Mouse (Mus musculus): ENCODE measurements around the gene Fam131b. TPM values are rescaled to one million over a fixed set of nuclear protein-coding genes. Genes with fewer than 3 reads are reported as not detected.

Fam131b gene
- total RNA-seq, 2 experiments from 2014 or later, result 83.4 to 92.0 TPM

DNA sequence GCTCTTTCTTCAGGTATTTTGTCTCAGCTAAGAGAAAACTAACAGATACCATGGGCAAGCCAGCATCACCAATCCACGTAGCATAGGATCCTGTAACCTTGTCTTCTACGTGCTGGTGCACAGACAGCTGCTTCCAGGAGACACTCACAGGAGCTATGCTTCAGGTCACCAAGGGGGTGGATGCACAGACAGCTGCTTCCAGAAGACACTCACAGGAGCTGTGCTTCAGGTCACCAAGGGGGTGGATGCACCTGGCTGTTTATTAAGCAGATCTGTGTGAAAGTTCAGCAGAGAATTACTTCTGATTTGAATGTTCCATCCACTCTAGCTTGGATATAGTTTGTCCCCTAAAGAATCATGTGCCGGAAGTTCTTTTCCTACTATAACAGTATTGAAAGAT lies 6.5 kb upstream of the Fam131b start:
- intact Hi-C loops (cut with DNase I), result no loop called here
- no peak for DNase-seq

DNA sequence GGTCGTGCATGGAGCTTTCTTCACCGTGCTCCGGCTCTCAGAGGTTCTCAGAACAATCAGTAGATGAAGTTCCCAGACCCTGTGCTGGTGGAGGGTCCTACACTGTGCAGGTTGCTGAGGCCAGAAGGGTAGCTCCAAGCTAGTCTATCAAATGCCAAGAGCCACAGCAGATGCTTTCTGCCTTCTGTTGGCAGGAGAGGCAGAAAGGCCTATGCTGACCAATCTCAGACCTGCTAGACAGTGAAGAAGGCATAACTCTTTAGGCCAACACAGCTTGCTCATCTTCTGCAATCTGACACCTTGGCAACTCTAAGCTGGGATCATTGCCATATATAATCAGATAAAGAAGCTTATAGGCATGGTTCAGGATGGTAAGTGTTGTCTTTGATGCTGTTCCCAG lies 5.8 kb upstream of the Fam131b start:
- intact Hi-C loops (cut with DNase I), result no loop called here
- peak; percentile 32 for DNase-seq

DNA sequence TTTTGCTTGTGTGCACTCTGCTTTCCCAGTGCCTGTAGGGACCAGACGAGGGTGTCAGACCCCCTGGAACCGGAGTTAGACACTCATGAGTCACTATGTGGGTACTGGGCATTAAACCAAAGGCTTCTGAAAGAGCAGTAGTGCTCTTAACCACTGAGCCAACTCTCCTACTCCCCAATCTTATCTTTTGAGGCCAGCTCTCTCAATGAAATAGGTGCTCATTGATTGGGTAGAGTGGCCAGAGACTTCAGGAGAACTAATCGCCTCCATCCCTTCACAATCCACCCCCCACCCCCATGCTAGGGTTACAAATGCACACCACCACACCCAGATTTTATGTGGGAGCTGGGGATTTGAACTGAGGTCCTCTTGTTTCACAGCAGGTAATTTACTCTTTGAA lies 4.3 kb upstream of the Fam131b start:
- DNase-seq, result no peak
- intact Hi-C loops (cut with DNase I), result no loop called here

DNA sequence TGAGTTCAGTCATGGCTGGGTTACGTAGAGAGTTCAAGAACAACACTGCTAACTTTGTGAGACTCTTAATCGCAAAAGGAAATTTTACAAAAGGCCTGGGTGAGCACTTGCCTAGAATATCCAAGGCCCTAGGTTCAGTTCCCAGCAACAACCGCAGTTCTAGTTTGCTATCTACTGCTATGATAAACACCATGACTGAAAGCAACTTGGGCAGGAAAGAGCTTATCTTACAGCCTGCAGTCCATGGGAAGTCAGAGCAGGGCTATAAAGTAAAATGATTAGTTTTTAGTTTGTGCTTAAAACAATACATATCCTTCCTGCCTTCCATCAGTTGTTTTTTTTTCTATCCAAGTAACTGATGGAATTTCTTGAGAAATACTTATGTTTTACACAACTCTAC lies 2.1 kb upstream of the Fam131b start:
- DNase-seq, result no peak
- intact Hi-C loops (cut with DNase I), result no loop called here

DNA sequence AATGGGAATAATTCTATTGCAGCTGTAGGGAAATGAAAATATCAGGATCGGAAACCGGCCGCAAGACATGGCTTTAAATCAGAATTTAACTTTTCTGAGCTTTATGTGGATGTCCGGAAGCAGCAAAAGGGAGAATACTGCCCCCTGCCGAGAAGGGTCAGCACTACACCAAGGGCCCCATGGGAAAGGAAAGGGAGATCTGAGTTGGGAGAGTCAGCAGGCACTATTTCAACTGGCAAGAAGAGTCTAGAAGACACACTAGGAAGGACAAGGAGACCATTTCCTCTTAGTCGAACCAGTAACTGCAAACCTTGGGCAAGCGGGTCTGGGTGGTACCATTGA lies 796 bp upstream of the Fam131b start:
- intact Hi-C loops (cut with DNase I), result no loop called here
- DNase-seq, result peak; percentile 81

DNA sequence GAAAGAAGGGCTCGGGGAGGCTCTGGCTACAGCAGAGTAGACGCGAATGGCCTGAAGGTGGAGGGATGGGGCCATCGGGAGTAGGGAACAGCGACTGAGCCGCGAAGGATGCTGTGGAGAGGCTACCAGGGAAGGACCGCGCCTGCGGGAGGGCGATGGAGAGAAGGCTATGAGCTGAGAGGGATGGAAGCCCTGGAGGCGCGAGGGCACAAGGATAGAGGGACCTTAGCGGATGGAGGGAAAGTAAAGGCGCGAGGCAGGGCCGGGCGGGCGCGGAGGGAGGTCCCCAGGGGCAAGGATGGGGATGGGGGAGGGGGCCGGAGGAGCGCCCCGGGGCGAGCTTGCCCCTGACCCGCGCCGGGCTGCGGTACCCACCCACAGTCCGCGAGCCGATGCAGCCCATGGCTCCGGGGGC lies 369 bp downstream of the Fam131b start:
- intact Hi-C loops (cut with DNase I), result loop anchor here (5.0 kb wide), 1 partner anchor 42 kb away; no protein-coding TSS in a partner anchor
- DNase-seq, result peak; percentile 47

DNA sequence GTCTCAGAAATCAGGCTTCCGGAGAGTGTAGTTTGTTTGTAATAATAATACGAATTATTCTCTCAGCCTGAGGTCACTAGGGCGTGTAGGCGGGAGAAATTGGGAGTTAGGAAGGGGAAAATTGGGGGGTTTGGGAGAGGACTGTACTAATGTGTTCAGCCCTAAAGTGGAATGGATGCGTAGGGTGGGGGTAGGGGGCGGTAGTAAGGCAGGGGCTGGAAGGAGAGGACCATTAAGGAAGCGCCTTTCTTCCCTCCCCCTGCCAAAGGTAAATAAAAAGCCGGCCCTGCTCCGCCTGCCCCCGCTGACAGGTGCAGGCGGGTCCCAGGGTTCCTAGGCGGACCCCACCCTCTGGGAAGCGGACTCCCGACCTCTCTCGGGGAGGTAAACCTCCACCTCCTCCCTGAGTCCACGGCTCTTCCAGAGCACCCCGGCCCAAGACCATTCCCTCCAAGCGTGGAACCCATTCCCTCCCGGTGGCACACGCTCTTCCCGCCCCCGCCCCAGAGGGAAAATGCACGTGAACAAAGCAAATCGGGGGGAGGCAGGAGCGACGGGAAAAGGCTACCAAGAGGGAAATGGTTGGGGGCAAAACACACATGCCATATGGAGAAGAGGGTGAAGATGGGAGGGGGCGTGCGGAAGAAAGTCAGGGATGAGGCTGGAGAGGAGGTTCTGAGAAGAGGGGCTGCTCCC lies 924 bp downstream of the Fam131b start:
- intact Hi-C loops (cut with DNase I), result loop anchor here (5.0 kb wide), 1 partner anchor 41 kb away; no protein-coding TSS in a partner anchor
- DNase-seq, result peak; percentile 30

DNA sequence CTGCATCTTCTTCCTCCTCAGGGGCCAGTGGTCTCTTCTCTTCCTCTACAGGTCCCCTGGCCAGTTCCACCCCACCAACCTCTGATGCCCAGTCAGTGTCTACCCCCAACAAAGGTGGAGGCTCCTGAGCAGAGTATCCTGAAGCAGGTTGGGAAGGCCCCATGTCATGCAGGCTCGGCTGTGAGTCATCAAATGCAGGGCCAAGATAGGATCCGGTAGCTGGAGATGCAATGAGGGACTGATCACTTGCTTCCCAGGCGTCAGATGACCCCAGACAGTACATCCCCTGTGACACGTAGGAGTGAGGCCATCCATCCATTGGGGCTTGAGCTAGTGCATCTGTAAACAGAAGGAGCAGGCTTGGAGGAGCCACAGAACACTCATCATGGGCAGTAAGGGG lies 6.2 kb downstream of the Fam131b start:
- intact Hi-C loops (cut with DNase I), result no loop called here
- DNase-seq, result no peak

DNA sequence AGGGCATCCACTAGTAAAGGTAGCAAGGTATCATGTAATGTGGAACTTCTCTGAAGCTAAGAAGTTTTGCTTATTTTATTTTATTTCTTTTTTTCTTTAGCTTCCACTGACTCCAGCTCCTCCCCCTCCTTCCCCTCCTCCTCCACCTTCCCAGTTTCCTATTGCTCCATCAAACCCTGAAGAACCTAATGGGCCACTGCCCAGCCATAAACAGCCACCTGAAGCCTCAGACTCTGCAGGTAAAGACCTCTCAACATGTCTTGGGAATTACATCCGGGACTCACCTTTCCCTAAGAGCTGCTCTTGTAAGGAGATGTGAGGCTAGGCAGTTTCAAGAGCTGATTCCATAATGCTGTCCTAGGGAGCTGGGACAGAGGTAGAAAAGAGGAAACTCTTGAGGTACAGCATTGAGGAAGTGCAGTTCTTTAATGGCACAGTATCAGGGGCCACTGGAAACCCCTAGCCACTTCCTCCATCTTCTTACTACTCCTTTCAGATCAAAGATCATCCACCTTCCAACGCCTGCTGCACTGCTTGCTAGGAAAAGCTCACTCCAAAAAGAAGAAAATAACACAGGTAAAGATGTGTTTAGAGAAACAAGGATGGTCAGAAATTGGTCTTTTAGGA lies 13.9 kb downstream of the Fam131b start:
- no peak for DNase-seq
- intact Hi-C loops (cut with DNase I), result no loop called here

DNA sequence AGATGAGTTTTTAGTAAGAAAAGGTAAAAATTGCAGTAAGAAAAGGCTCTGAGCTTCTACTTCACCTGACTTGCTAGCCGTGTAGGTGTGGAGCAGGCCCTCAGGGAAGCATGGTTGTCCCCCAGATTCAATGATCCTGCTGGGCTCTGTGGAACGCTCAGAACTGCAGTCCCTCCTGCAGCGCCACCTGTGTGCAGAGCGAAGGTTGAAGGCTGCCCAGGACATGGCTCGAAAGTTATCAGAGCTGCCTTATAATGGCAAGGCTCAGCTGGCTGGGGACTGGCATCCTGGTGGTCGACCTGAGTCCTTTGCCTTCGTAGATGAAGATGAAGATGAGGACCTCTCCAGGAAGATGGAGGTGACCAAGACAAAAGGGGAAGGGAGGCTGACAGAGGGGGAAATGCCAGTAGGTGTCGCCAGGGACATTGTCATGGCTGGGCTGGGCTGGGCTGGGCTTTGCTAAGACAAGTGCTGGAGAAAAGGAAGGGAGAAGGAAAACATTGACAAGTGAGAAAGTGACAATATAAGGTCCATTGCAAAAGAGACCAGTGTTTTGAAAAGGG lies 14.5 kb downstream of the Fam131b start:
- intact Hi-C loops (cut with DNase I), result no loop called here
- peak; percentile 13 for DNase-seq

DNA sequence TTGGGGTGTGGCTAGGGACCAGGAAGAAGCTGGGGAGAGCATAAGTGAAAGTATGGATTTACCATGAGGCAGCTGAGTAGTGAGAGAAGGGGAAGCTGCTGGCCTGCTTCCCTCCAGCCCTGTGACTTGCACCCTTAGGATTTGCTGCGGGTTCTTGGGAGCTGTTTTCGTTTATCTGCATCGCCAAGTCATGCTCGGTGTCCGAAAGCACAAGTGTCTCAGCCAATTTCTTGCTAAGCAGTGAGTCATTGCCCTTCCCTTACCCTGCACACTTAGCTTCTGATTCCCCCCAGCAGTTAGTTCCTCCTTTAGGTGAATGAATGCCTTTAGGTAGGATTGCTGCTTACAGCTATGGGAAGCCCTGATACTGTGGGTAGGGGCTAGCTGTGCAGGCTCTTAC lies 25.1 kb downstream of the Fam131b start:
- DNase-seq, result no peak
- intact Hi-C loops (cut with DNase I), result no loop called here

DNA sequence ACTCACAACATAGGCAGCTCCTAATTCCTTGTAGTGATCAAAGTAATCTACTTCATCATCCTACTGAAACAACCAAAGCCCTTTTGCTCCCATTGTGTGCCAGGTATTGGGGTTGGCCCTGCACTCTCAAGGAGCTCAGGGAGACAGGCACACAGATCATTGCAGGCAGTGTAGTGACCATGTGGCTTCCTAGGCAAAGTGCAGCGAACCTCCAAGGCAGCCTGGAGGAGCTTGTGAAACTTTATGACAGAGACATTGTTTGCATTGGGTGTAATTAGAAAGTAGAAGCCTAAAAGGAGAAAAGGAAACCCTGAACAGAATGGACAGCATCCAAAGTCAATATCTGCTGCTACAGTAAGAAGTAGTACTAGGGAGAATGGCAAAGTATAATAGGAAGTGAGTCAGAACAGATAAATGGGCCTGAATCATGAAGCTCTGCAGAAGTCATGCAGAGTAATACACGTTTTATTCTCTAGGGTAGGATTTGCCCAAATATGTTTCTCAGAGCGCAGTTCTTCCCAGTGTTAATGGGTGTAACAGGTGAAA lies 28.8 kb downstream of the Fam131b start:
- intact Hi-C loops (cut with DNase I), result no loop called here
- no peak for DNase-seq

DNA sequence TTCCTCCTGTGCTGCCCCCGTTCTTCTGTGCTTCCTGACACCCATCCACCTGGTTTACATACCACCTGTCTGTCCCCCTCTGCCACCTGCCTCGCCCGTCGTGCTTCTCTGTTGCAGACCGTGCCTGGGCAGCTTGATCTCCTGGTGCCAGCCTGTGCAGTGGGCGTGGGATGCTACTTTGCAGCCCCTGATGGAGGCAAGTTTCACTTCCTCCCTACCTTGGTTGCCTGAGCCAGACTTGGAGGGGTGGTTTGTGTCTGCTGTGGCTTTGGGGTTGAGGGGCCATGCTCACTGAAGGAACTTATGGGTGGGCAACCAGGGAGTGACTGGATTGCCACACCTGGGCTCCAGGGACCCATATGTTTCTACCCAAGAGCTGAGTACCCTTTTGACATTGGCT lies 31.1 kb downstream of the Fam131b start:
- DNase-seq, result no peak
- intact Hi-C loops (cut with DNase I), result no loop called here

DNA sequence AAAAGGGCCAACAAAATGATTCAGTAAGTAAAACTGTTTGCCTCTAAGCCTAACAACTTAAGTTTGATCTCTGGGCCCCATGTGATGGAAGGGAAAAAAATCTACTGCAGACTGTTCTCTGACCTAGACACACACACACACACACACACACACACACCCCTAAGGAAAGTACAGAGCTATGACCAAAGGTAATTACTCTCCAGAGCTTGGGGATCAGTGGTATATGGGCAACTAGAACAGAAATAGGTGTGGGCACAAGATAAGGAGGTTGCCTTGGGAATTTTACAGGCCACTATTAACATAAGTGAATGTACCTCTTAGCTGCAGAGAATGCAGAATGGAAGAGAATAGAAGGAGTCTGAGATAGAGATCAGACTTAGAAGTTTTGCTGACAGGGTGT lies 36.9 kb downstream of the Fam131b start:
- intact Hi-C loops (cut with DNase I), result no loop called here

DNA sequence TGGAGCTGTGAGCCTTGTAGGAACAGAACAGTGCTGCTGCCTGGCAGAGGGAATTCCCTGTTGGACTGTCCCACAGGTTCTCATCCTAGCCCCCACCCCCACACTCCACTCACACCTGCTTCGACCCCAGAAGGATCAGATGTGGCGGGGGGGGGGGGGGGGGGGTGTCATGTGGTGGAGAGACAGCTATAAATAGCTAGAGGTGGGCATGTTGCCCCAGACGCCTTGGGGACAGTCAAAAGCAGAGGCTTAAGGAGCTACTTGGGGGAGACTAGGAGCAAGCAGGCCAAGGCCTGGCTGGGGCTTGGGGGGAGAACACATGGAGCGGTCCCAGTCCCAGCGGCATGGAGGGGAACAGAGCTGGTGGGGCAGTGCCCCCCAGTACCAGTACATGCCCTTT lies 38.0 kb downstream of the Fam131b start, which contains the start of gene Clcn1:
TSS of gene Clcn1 (plus strand) at position 238 of the 400 bp plus-strand sequence.
- intact Hi-C loops (cut with DNase I), result no loop called here
- no peak for DNase-seq

More for the DNA sequence above, 36.9 kb downstream of the Fam131b start:
- no peak for DNase-seq

DNA sequence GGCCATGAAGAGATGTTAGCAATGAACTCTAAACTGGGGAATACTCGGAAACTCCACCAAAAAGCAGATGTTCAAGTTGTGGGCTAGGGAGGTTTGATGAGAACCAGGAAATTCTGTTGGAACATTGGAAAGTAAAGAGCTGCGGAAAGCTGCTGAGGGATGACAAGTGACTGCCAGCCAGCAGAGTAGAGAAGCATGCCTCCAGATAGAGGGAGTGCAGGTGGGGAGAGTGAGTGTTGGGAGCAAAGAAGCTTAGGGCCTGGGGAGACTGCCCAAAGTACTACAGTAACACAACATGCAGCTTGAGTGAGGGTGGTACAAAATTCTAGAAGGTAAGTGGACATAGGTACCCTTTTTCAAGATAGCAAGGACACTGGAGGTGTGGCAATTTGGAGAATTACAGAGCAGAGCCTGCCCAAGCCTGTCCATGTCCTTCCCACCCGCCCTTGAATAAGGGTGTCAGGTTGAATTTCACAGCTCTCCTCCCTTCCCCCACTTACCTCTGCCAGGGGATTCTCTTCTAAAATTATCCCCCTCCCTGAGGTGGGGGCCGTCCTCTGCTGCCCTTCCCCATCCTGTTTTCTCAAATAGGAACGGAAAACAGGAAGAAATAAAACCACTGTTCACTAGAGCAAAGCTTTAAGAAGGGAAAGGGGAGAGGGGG lies 41.4 kb downstream of the Fam131b start:
- intact Hi-C loops (cut with DNase I), result loop anchor here (5.0 kb wide), 1 partner anchor 39 kb away; the partner anchor contains the start of gene Fam131b
- DNase-seq, result no peak

DNA sequence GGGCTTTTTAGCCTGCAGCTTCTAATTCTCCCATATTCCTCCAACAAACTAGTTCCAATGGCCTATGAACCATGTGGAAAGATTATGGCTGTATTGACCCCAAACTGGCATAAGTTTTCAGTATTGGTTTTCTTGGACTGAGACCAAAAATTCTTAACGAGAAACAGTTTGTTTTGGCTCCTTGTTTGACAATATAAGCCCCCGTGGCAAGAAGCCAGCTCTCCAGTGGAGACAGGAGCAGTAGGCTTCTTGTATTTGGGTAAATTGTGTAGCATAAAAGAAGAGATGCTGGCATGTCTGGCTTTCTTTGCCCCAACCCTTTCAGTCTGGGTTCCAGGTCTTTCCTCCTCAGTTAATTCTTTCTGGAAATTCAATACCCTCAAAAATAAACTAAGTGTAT lies 48.3 kb downstream of the Fam131b start:
- no peak for DNase-seq
- intact Hi-C loops (cut with DNase I), result no loop called here

DNA sequence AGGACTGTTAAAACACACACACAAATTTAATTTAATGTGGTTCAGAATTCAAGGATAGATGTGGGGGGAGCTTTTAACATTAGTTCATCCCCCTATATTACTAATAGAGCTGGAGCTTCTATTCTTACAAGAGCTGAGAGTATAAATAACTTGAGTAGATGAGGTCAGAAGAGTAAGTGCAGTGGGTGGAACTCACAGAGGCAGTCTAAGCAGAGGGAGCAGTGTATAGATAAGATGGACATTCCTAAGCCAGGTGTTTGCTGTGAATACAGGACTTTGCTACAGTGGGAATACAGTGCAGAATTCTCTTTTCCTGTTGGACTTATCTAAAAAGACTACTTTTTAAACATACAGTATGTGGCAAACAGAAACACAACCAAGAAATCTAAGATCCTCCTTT lies 53.6 kb downstream of the Fam131b start:
- DNase-seq, result no peak
- intact Hi-C loops (cut with DNase I), result no loop called here

DNA sequence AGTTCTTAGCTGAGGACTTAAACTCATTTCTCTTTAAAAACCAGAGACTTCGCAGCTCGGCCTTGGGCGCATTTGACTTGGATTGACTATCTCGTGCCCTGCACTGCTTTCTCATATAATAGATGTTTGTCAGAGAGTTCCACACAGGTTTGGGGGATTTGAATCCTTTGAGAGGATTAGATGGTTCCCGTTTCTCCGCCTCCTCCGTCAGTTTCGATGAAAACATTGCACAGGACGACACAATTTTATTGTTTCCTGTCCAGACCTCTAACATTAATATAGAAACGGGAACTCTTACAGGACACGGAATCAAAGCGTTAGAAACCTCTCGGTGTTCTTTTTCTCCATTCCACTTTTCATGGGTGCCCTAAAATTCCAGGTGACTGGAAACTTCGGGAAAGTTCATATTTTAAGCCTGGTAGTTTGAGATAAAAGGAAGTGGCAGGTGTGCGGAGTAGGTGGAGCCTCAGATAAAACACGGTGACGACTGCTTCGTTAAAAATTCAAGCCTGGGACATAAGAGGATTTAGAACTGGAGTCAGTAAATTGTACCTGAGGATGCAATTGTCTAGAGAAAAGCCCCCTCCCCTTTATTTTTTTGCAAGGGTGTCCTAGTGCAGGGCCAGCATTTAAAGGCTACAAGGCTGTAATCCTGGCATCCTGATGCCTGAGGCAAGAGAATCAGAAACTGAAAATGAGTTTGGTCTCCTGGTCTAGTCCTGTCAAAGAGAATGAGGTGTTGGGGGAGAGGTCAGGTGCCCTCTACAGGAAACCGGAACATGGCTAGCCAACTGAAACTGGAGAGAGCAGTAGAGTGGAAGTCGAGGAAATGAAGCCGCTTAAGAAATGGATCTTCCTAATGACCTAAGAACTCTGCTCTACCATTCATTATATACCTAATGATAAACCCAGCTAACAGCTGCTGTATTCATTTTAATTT lies 58.8 kb downstream of the Fam131b start:
- DNase-seq, result no peak
- intact Hi-C loops (cut with DNase I), result loop anchor here (10.0 kb wide), 1 partner anchor 661 kb away; the partner anchor contains the start of gene Ephb6

Measured in left cerebral cortex, postnatal 4 days (tissue).